Mouse (Mus musculus): Measurements from ENCODE around the gene Ugt1a6b.

Ugt1a6b gene

DNA sequence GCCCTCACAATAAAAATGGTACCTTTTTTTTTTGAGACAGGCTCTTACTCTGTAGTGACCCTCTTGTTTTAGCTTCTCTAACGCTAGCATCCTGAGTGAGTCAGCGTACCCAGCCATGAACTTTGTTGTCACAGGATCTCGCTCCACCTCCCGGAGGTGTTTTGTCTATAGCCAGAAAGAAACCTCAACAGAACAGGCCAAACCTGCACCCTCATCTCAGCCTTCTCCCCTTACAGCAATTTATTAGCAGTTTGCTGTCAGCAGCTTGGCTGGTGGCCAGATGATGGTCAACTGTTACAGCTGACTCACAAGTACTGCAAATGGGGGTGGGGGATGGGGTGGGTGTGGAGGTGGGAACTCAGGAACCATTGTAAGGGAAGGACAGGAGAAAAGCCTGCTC is 159.2 kb downstream of the Ugt1a6b start:
- peak; percentile 50 for DNase-seq (ENCODE audit: low spot score)

DNA sequence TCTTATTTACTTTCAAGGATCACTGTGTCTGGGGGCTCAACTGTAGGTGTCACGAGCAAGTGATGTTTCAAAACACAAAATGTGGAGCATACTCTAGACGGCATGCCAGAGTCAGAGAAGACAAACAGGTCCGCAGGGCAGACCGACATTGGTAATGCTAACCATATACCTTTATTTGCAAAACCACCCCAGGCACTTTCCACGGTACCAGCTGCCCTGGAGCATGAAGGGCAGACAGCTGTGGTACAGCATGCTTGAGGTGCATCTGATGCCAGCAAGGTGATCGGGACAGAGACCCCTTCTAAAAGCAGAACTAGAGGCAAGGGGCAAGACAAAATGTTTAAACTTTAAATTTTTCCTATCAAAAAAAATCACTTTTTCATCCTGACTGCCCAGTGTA is 159.9 kb downstream of the Ugt1a6b start:
- no peak for DNase-seq (ENCODE audit: low spot score)

DNA sequence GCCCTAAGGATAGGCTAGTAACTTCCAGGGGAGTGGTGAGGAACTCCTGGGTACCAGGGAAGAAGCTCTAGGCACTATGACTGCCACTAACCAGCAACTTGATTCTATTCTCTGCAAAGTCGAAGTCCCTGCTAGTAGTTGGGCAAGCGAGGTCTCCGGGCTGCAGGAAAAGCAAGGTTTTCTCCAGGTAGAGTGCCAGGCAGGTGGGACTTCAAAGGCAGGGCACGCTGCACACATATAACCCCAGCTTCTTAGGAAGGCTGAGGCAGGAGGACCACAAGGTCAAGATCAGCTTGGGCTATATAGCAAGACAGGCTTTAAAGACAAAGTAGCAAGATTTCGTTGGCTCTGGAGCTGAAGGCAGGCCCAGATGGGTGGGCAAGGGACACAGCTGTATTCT is 160.7 kb downstream of the Ugt1a6b start:
- no peak for DNase-seq (ENCODE audit: low spot score)

DNA sequence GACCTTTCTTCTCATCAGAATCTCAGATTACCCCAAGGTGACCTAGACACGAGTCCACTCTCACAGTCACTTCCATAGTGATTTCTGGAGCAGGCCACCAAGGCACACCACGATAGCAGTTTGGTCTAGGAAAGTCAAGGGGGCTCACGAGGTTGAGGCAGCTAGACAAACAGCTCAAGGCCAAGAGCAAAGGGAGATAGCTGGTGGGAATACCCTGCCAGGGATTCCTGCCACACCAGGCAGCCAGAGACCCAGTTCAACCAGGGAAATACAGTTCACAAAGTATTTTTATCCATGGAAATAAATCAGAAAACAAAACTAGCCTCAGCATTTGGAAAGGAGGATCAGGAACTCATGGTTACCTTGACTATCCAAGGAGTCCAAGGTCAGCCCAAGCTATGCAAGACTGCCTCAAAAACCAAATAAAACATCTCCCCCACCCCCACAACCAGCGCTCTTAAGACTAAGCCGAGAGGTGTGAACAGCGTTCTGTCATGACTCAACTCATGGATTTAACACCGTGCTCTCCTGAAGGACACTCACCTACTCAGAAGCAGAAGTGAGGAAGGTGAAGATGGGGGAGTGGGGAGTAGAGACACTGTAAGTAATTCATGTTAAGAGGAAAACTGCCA is 161.3 kb downstream of the Ugt1a6b start:
- DNase-seq (ENCODE audit: low spot score) = no peak

DNA sequence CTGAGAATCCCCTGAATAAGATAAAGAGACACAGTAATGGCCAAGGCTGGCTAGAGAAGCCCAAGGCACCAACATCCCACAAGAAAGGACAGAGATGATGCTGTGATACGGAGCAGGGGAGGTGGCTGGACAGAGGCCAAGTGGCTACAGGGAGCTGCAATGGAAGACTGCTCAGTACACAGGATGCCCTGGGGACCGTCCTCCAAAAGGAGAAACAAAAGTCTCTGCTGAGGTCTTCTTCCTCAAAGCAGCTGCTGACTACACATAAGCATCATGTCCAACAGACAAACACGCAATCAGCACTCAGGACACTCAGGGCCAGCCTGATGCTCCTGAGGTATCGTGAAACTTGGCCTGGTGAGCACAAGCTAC is 161.8 kb downstream of the Ugt1a6b start:
- DNase-seq (ENCODE audit: low spot score) = no peak

DNA sequence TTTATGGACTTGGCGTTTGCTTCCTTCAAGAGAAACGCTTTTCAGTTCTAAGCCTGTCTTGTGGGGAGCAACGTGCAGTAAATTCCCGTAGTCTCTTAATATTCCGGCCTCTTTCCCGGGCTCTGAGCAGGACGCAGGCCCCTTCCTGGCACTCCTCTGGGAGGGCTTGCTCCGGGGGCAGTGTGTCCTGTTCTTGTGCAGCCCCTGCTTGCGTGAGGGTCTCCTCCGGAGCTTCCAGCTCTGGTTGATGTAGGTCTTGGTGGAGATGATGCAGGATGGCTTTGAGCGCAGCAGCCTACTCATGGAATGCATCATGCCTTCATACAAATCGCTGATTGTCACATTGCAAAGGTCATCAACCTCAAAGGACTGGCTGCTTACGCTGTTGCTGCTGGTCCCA is 163.1 kb downstream of the Ugt1a6b start:
- no peak for DNase-seq (ENCODE audit: low spot score)

DNA sequence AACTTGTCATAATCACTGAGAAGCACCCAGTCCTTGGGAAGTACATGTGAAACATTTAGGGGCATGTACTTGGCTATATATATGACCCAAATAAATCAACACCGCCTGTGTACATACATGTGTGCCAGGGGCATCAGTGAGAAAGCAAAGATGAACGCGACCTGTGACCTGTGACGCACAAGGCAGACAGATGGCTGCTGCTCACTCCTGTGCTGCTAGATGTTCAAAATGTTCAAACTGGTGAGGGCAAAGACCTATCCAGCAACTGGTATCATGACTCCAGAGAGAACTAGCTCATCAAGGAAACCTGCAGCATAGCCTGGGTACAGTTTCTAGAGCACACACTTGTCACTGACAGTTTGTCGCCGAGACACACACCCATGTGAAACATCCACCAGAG is 164.4 kb downstream of the Ugt1a6b start:
- DNase-seq (ENCODE audit: low spot score) = no peak

DNA sequence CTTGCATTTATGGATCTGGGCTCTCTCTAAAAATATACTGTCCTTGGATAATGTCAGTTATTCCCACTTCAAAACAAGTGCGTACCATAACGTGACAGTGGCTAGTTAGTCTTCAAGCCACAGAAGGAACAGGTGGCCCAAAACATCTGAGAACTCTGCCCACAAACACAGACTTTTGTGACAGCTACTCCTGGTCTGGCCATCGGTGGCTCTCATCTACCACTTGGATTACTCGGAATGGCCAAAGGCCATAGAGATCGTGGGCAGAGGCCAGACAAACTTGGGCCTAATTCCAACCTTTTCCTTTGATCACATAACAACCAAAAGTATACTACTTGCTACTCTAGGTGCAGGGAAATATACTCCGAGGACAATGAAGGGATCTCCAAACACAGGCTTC is 165.0 kb downstream of the Ugt1a6b start:
- no peak for DNase-seq (ENCODE audit: low spot score)
